Mouse (Mus musculus) ES-CJ7 (cell line): Measurements from ENCODE around the gene Srsf9.
"Not testable (repeated sequence)": the region's sequence is repeated elsewhere in the genome, so short reads cannot be mapped to it uniquely, and the experiment has no call there.

Experiments
- DNase-seq: peaks from one replicate; pipeline ENCODE4 v3.0.0; 2011; ENCODE audit warnings: low read depth, low spot score

Gene Srsf9

GRCm38 (mm10) chr5:115373441-115374203, 46.6 kb downstream of the Srsf9 start:
- DNase-seq, result peak; percentile 89

DNA sequence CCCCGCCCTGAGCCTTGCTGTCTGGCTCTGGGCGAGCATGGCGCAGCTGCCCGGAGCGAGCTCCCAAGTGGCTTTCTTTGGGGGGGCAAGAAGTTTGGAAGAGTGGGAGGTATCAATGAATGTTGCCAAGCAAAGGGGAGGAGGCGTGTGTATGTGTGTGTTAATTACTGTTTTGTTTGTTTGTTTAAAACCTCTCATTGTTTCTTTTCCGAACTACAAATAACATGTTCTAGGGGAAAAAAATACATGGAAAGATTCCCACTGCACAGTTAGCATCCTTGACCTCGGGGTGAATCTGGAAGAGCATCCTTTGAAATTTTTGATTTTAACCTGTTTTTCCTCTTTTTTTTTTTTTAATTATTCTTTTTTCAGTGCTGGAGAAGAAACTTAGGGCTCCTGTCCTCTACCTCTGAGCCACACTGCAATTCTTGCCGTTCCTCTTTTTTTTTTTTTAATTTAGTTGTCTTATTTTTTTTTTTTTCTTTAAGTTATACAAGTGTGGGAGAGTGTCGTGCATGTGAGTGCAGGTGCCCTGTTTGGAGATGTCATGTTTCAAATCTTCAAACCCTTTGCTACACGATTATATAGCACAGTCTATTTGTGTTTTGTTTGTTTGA, 47.3 kb downstream of the Srsf9 start:
- no peak for DNase-seq

GRCm38 (mm10) chr5:115375436-115375835, 48.5 kb downstream of the Srsf9 start:
- DNase-seq, result peak; percentile 76

DNA sequence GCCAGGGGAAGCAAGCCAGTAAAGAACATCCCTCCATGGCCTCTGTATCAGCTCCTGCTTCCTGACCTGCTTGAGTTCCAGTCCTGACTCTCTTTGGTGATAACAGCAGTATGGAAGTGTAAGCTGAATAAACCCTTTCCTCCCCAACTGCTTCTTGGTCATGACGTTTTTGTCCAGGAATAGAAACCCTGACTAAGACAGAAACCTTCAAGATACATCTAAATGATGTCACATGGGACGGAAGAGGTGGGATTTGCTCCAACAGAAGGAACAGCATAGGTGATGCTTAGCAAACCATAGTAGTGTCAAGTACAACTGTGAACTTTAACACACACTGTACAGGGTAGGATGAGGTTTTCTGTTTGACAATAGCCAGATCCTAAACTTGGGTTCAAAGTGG, 51.9 kb downstream of the Srsf9 start:
- not testable (repeated sequence) for DNase-seq
